Mouse (Mus musculus): ENCODE measurements at regions not wholly inside any gene's neighbourhood (a gene's known extent, or its start where the extent isn't known, plus 50 kb on each side); places are given as distances from the start of the nearest gene placed in this dataset.
"Not testable (repeated sequence)": the region's sequence is repeated elsewhere in the genome, so short reads cannot be mapped to it uniquely, and the experiment has no call there.

DNA sequence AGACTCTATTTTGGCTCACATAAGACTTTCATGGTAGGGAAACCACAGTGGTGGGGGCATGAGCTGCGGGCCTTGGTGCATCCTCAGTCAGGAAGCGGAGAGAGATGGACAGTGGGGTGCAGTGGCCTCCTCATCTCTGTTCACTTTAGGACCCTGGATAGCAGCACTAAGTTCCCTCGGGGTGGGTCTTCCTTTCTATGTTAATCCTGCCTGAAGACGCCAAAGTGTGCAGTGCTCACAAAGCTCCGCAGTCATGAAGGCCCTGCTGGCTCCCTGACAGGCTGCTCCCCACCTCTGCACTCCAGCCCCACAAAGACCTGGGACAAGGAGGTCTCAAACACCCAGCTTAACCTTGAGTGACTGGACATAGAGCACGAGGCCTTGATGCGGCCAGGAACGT, 56.8 kb downstream of the Sox1 start:
- Histone ChIP-seq H3K27me3 (replicated peaks) (peaks cover 28% of the 10 kb centered on the region), H3K36me3 (replicated peaks; ENCODE audit: low read length) (no peaks in the 10 kb centered on the region), H3K4me3 (replicated peaks) (no peak overlapping the region), H3K9me3 (peaks cover 11% of the 10 kb centered on the region), H3K4me1 (no peaks in the 10 kb centered on the region)
- TF ChIP-seq FLI1 (IDR thresholded peaks at IDR 0.05; ENCODE audit: low read length) (no peak), GATA1 (IDR thresholded peaks at IDR 0.05; ENCODE audit: borderline replicate concordance, low read length) (no peak)

DNA sequence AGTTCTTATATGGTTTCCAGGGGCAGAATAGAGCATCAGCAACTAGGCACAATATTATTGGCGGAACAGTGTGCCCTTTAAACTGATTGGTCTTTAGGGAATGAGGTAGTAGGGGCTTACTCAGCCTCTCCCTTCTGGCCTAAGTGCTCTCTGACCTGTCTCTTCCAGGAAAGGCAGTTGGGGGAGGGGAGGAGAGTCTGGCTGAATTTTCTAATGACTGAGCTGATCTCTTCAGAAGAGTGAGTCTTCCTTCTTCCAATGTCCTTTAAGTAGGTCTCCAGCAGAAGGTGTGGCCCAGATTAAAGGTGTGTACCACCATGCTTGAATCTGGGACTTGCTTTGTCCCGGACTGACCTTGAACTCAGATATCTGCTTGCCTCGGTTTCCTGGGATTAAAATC, 60.3 kb downstream of the Sox1 start:
- H3K36me3 ChIP-seq (replicated peaks; ENCODE audit: low read length); H3K9me3 ChIP-seq; H3K4me3 ChIP-seq (replicated peaks); H3K4me1 ChIP-seq: not testable (repeated sequence)
- H3K27me3 ChIP-seq (replicated peaks) = peaks cover 27% of the 10 kb centered on the region

DNA sequence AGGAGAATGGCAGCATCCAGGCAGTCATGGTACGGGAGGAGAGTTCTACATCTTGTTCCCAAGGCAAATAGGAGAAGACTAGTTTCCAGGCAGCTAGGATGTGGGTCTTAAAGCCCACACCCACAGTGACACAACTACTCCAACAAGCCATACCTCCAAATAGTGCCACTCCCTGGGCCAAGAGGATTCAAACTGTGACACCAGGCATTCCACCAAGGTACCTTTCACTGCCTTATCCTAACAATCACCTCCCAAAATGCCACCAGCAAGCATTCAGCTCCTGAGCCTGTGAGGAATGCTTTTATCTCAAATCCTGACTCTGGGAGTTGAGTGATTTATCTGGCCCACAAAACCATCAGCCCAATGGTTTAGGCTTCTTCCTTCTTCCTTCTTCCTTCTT, 61.2 kb downstream of the Sox1 start:
- H3K9me3 ChIP-seq = no peaks in the 10 kb centered on the region
- no peak overlapping the region for H3K4me3 ChIP-seq (replicated peaks)
- H3K4me1 ChIP-seq = no peaks in the 10 kb centered on the region
- H3K36me3 ChIP-seq (replicated peaks; ENCODE audit: low read length) = no peaks in the 10 kb centered on the region
- peaks cover 33% of the 10 kb centered on the region for H3K27me3 ChIP-seq (replicated peaks)
- no peak for TF ChIP-seq FLI1 (IDR thresholded peaks at IDR 0.05; ENCODE audit: low read length)
- no peak for TF ChIP-seq GATA1 (IDR thresholded peaks at IDR 0.05; ENCODE audit: borderline replicate concordance, low read length)

DNA sequence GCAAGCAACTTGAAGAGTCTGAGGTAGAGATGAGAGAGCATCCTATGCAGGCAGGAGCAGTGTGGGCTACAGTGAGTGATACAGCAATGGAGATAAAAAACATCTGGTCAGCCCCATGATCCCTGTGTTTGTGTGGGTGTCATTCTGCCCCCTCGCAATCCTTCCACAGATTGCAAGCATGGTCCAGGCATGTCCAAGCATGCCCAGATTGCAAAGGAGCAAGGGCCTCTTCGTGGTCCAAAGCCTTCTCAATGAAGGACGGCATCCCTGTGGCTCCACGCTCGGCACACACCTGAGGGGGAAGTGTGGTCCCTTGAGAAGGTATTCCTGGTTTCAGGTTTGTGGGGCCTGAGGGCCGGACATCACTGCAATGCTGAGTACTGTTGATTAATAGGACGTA, 61.9 kb downstream of the Sox1 start:
- H3K36me3 ChIP-seq (replicated peaks; ENCODE audit: low read length) = no peaks in the 10 kb centered on the region
- H3K4me3 ChIP-seq (replicated peaks) = no peak overlapping the region
- H3K27me3 ChIP-seq (replicated peaks) = peaks cover 30% of the 10 kb centered on the region
- no peaks in the 10 kb centered on the region for H3K4me1 ChIP-seq
- no peaks in the 10 kb centered on the region for H3K9me3 ChIP-seq
- TF ChIP-seq FLI1 (IDR thresholded peaks at IDR 0.05; ENCODE audit: low read length) (no peak), GATA1 (IDR thresholded peaks at IDR 0.05; ENCODE audit: borderline replicate concordance, low read length) (no peak)

DNA sequence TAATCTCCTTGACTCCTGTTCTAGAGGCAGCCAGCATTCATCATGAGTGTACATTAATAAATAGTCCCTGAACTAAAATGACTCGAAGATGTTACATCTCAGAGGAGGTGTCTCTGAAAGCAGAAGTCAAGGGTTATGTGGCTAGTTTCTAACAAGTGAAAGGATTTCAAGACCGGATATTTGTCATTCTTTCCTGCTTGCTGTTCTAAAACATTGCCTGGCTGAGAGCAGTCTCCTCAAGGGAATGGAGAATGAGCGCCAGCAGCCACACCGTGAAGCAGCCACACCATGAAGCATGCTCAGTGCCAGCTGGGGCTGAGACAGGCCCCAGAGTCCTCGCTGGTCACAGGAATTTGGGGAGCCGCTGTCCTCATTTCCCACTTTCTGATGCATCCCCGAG, 71.8 kb downstream of the Sox1 start:
- no peaks in the 10 kb centered on the region for H3K36me3 ChIP-seq (replicated peaks; ENCODE audit: low read length)
- H3K4me1 ChIP-seq = no peaks in the 10 kb centered on the region
- TF ChIP-seq GATA1 (IDR thresholded peaks at IDR 0.05; ENCODE audit: borderline replicate concordance, low read length) (no peak), FLI1 (IDR thresholded peaks at IDR 0.05; ENCODE audit: low read length) (no peak)
- H3K9me3 ChIP-seq = no peaks in the 10 kb centered on the region
- H3K4me3 ChIP-seq (replicated peaks) = no peak overlapping the region
- peaks cover 40% of the 10 kb centered on the region for H3K27me3 ChIP-seq (replicated peaks)

DNA sequence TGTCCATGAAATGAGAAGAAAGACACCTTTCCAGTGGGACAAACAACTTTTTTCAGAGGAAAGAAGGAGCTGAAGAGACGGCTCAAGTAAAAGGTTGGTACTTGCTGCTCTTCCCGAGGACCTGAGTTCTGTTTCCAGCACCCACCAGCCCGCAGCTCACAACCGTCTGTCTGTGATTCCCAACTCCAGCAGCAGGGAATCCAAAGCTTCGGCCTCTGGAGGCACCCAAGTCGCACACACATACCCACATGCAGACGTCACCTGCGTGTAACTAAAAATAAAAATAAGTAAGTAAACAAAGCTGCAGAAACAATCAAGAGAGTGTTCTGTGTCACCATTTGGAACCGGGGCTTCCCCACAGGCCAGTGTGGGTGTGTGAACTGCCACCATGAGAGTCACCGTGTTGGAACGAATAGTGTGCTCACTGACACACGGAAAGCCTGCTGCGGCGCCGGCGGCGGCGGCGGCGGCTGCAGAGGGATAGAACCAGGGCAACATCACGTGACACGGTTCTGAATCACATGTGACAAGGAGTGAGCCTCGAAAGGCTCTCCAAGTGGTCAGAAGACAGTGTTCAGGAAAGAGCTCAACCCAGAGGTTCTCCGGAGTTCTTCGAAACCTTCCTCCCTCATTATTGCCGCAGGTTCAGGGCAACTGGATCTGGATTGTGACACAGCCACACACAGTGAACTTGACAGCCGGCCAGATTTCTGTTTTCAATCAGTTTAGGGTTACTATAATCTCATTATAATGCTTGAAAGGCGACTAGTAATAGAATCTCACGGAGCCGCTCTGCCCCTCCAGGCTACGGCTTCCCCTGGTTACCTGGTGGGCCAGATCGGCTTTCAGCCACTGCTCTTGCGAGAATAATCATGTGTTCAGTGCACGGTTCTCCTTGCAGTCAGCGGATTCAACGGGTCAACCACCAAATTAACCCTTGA, 72.6 kb downstream of the Sox1 start:
- H3K27me3 ChIP-seq (replicated peaks) = peaks cover 41% of the 10 kb centered on the region
- no peak overlapping the region for H3K4me3 ChIP-seq (replicated peaks)
- H3K9me3 ChIP-seq = no peaks in the 10 kb centered on the region
- no peak for TF ChIP-seq GATA1 (IDR thresholded peaks at IDR 0.05; ENCODE audit: borderline replicate concordance, low read length)
- no peak for TF ChIP-seq FLI1 (IDR thresholded peaks at IDR 0.05; ENCODE audit: low read length)
- no peaks in the 10 kb centered on the region for H3K36me3 ChIP-seq (replicated peaks; ENCODE audit: low read length)
- no peaks in the 10 kb centered on the region for H3K4me1 ChIP-seq

DNA sequence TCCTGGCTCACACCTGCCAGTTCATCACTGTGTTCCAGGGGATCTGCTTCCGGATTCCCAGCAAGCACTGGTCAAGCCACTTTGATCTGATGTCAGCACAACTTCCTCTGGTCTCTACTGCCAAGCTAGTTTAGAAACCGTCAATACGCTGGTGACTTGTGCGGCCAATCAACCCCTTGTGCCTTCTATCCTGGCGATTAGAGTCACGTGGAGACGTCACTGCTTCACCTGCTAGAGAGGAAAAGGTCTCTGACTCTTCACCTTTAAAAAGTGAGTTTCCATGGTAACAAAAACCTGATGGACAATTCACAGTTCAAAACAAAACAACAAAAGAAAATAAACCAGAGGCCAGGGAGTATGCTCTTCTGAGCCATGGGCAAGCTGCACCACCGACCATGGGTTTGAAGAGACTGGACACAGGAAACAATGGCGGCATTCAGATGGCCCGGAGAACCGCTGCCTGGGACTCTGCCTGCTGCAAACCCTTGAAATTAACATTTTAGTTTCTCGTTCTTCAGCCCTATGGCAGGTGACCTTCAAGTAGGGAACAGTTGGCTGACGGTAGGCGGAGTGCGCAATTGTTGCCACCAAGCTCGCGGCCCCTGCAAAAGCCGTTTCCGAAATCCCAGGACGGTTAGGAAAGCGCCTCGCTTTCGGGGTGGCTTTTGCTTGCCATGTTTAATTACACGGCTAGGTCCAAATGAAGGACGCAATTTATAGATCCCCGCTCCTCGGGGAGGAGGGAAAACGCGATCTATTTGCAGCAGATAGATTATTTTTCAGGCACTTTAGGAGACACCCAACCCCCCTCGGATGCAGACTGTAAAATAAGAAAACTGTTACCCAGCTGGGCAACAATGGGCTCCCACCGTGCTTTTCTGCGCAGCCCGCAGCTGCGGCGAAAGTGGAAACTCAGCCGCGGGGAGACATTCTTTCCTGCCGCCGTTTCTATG, 82.6 kb downstream of the Sox1 start:
- H3K27me3 ChIP-seq (replicated peaks) = peaks cover 51% of the 10 kb centered on the region
- no peak overlapping the region for H3K4me3 ChIP-seq (replicated peaks)

DNA sequence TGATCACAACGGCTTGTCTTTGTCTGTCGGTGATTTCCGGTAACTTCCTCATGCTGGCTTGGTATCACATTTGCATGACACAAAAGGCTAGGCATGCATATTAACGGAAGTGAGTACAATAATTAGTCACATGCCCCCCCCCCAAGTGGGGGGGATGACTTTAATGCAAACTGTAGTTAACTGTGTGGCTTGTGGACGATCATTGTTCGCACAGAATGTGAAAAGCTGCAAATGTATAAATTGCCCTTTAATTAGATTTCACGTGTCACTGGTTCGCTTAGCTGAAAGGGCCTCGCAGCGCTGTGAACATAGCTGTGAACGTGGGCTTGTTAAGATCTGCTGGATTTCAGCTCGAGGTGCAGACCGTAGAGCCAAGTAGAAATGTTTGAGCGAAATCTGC, 86.8 kb downstream of the Sox1 start:
- H3K4me1 ChIP-seq = no peaks in the 10 kb centered on the region
- TF ChIP-seq FLI1 (IDR thresholded peaks at IDR 0.05; ENCODE audit: low read length) = no peak
- TF ChIP-seq GATA1 (IDR thresholded peaks at IDR 0.05; ENCODE audit: borderline replicate concordance, low read length) = no peak
- peaks cover 9% of the 10 kb centered on the region for H3K9me3 ChIP-seq
- no peaks in the 10 kb centered on the region for H3K36me3 ChIP-seq (replicated peaks; ENCODE audit: low read length)
- H3K27me3 ChIP-seq (replicated peaks) = peaks cover 56% of the 10 kb centered on the region
- H3K4me3 ChIP-seq (replicated peaks) = no peak overlapping the region

More for the DNA sequence above, 82.6 kb downstream of the Sox1 start:
- no peaks in the 10 kb centered on the region for H3K36me3 ChIP-seq (replicated peaks; ENCODE audit: low read length)
- TF ChIP-seq FLI1 (IDR thresholded peaks at IDR 0.05; ENCODE audit: low read length) (no peak), GATA1 (IDR thresholded peaks at IDR 0.05; ENCODE audit: borderline replicate concordance, low read length) (no peak)
- no peaks in the 10 kb centered on the region for H3K4me1 ChIP-seq
- H3K9me3 ChIP-seq = peaks cover 11% of the 10 kb centered on the region

DNA sequence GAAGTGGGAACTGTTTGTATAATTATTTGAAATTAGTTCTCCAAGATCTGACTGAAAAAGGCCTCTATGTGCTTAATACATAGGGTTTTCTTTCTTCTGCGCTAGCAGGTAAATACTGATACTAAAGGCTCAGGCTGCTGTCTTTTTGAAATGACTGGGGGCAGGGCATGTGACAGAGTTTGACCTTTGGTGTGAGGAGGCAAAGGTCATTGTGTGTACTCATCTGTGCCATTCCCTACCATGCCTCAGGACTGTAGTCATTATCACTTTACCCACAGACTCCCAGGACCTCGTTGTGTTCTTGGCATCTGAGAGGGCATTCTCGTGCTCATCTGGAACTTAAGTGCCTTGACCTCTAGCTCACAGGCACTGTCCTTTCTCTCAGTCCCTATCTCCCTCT, 88.5 kb downstream of the Sox1 start:
- peaks cover 46% of the 10 kb centered on the region for H3K27me3 ChIP-seq (replicated peaks)
- H3K4me3 ChIP-seq (replicated peaks) = no peak overlapping the region
- TF ChIP-seq FLI1 (IDR thresholded peaks at IDR 0.05; ENCODE audit: low read length) = no peak
- no peak for TF ChIP-seq GATA1 (IDR thresholded peaks at IDR 0.05; ENCODE audit: borderline replicate concordance, low read length)
- H3K9me3 ChIP-seq = no peaks in the 10 kb centered on the region
- no peaks in the 10 kb centered on the region for H3K36me3 ChIP-seq (replicated peaks; ENCODE audit: low read length)
- H3K4me1 ChIP-seq = no peaks in the 10 kb centered on the region

DNA sequence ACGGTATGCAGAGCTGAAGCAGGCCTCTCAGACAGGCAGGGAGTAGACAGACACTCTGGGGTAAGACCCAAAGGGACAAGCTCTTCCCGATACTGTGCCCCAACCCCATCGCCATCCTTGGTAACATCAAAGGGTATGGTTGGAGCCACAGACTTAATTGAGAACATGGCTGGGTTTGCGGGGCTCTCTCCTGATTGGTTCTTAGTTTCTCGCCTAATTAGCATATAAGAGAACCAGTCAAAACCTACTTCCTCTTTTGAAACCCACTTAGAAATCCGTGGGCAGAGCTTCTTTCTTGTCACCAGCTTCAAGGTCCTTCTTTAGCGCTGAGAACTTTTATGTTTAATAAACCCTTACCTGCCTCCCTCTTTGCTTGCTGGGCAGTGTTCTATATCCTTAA, 87.5 kb upstream of the Spaca7 start:
- no peak for TF ChIP-seq GATA1 (IDR thresholded peaks at IDR 0.05; ENCODE audit: borderline replicate concordance, low read length)
- no peak for TF ChIP-seq FLI1 (IDR thresholded peaks at IDR 0.05; ENCODE audit: low read length)
- Histone ChIP-seq H3K4me3 (replicated peaks) (no peak overlapping the region), H3K4me1 (no peaks in the 10 kb centered on the region), H3K36me3 (replicated peaks; ENCODE audit: low read length) (no peaks in the 10 kb centered on the region), H3K27me3 (replicated peaks) (peaks cover 34% of the 10 kb centered on the region), H3K9me3 (no peaks in the 10 kb centered on the region)

Data from megakaryocyte, embryonic 14.5 days (primary cell).